Mouse (Mus musculus) G1E (cell line): ENCODE measurements at regions not wholly inside any gene's neighbourhood (a gene's known extent, or its start where the extent isn't known, plus 50 kb on each side); places are given as distances from the start of the nearest gene placed in this dataset.

ENCODE experiments used
- ATAC-seq: 2 replicates; pipeline ENCODE4 v1.8.0; 2016; ENCODE audit warnings: mild to moderate bottlenecking; ENCODE audit not compliant: insufficient number of reproducible peaks, poor library complexity, low FRiP score, severe bottlenecking; ENCODE audit errors: extremely low read depth
- DNase-seq: peaks from one replicate; pipeline ENCODE4 v3.0.0; 2012; ENCODE audit warnings: low spot score
- H3K27me3 ChIP-seq: 2 replicates; pipeline ENCODE4 v1.6.1; 2012; ENCODE audit warnings: mild to moderate bottlenecking, low read length, inconsistent platforms; ENCODE audit not compliant: insufficient read depth
- H3K36me3 ChIP-seq: replicated peaks from 2 replicates; pipeline ENCODE3; 2012; ENCODE audit warnings: mild to moderate bottlenecking, inconsistent platforms
- H3K4me1 ChIP-seq: 2 replicates; pipeline ENCODE4 v1.6.1; 2012; ENCODE audit warnings: low read depth, low read length, inconsistent platforms, mixed read lengths; ENCODE audit not compliant: insufficient read depth
- H3K4me3 ChIP-seq: 2 replicates; pipeline ENCODE4 v1.5.1; 2012; ENCODE audit warnings: low read depth, mild to moderate bottlenecking, inconsistent platforms, low read length, moderate library complexity, mixed read lengths
- H3K9me3 ChIP-seq: replicated peaks from 2 replicates; pipeline ENCODE4 v1.6.1; 2012; ENCODE audit warnings: inconsistent platforms
- CTCF ChIP-seq: IDR thresholded peaks from 2 replicates; pipeline ENCODE4 v1.5.1; 2012; ENCODE audit warnings: low read depth, low read length, inconsistent platforms, mixed read lengths
- GATA1 ChIP-seq: IDR thresholded peaks from 2 replicates; pipeline ENCODE4 v1.6.1; 2012; ENCODE audit warnings: borderline replicate concordance, low read length, inconsistent platforms, mixed read lengths
- GATA2 ChIP-seq: IDR thresholded peaks from 2 replicates; pipeline ENCODE4 v1.6.1; 2012; ENCODE audit warnings: low read depth, low read length, inconsistent platforms, borderline replicate concordance
- POLR2AphosphoS5 ChIP-seq: IDR thresholded peaks from 2 replicates; pipeline ENCODE4 v1.6.1; 2012; ENCODE audit warnings: low read depth, low read length, inconsistent platforms; ENCODE audit not compliant: insufficient replicate concordance
- TAL1 ChIP-seq: conservative IDR thresholded peaks from 2 replicates; pipeline ENCODE4 v1.6.1; 2012; ENCODE audit warnings: low read depth, low read length, inconsistent platforms, mixed read lengths

GRCm38 (mm10) chr9:13905086-13905669 is 77.7 kb downstream of the Fam76b start:
- no peak for TF ChIP-seq POLR2AphosphoS5
- TF ChIP-seq TAL1, result no peak
- TF ChIP-seq CTCF, result no peak
- no peak for TF ChIP-seq GATA2
- no peak for TF ChIP-seq GATA1
- no peaks in the 10 kb centered on the region; the same call in none of the 2 replicates for H3K27me3 ChIP-seq
- DNase-seq, result no peak
- no peaks in the 10 kb centered on the region for H3K4me1 ChIP-seq
- no peak for ATAC-seq
- no peaks in the 10 kb centered on the region for H3K9me3 ChIP-seq
- H3K36me3 ChIP-seq, result no peaks in the 10 kb centered on the region
- no peak overlapping the region for H3K4me3 ChIP-seq

GRCm38 (mm10) chr9:13906736-13907135 is 79.2 kb downstream of the Fam76b start:
- no peak for TF ChIP-seq GATA1
- TF ChIP-seq GATA2, result no peak
- no peak for TF ChIP-seq POLR2AphosphoS5
- no peak for TF ChIP-seq CTCF
- no peak for TF ChIP-seq TAL1
- H3K4me1 ChIP-seq, result no peaks in the 10 kb centered on the region
- H3K36me3 ChIP-seq, result no peaks in the 10 kb centered on the region
- H3K9me3 ChIP-seq, result no peaks in the 10 kb centered on the region
- H3K4me3 ChIP-seq, result no peak overlapping the region
- no peaks in the 10 kb centered on the region; the same call in none of the 2 replicates for H3K27me3 ChIP-seq
- DNase-seq (no peak), ATAC-seq (no peak)

DNA sequence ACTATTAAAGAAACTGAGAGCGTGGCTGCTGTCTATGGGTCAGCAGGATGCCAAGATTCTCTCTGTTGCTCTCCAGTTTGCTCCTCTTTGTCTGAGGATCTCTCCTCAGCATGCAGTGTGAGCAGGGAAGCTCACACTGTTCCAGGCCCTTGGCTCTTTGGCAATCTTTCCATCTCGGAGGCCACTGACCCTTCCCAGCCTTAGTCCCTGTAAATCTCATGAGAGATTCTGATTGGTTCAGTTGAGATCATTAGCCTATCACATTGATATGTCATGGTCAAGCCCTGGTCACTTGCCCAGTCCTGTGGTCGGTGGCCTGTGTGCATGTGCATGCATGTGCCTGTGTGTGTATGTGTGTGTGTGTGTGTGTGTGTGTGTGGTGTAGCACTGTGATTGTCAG is 82.1 kb downstream of the Fam76b start:
- Histone ChIP-seq H3K36me3 (no peaks in the 10 kb centered on the region), H3K4me1 (no peaks in the 10 kb centered on the region), H3K9me3 (no peaks in the 10 kb centered on the region), H3K4me3 (no peak overlapping the region), H3K27me3 (no peaks in the 10 kb centered on the region; the same call in none of the 2 replicates)
- no peak for ATAC-seq
- TF ChIP-seq POLR2AphosphoS5 (no peak), GATA2 (no peak), CTCF (no peak), GATA1 (no peak), TAL1 (no peak)
- no peak for DNase-seq

- no peak for TF ChIP-seq CTCF
- no peak for TF ChIP-seq GATA2
- no peak for TF ChIP-seq TAL1
- no peak for TF ChIP-seq GATA1
- no peak for TF ChIP-seq POLR2AphosphoS5
These were observed 82.6 kb downstream of the Fam76b start for GRCm38 (mm10) chr9:13910091-13910490.

DNA sequence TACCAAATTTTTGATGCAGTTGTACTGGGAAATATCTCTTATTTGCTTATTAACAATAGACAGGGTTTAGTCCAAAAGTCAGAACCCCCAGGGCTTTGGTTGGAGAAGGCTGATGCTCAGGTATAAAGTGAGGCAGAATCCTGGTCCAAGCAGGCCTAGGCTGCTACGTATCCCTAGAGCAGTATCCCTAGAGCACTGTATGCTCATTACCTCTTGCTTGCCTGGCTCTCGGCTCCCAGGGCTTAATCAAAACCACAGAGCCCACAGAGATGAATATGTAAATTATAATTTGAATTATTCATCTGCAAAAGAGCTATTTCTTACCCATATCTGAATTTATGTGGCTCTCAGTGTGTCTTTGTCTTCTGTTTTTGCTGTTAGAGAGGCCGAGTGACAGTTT is 85.9 kb downstream of the Fam76b start:
- Histone ChIP-seq H3K27me3 (peaks cover 3% of the 10 kb centered on the region; the same call in 1 of the 2 replicates), H3K9me3 (no peaks in the 10 kb centered on the region), H3K4me3 (no peak overlapping the region), H3K4me1 (no peaks in the 10 kb centered on the region), H3K36me3 (no peaks in the 10 kb centered on the region)
- DNase-seq (no peak), ATAC-seq (no peak)
- TF ChIP-seq POLR2AphosphoS5 (no peak), TAL1 (no peak), GATA2 (no peak), GATA1 (no peak), CTCF (no peak)

More at GRCm38 (mm10) chr9:13910091-13910490, 82.6 kb downstream of the Fam76b start:
- Histone ChIP-seq H3K27me3 (peaks cover 3% of the 10 kb centered on the region), H3K4me1 (no peaks in the 10 kb centered on the region), H3K36me3 (no peaks in the 10 kb centered on the region), H3K9me3 (no peaks in the 10 kb centered on the region), H3K4me3 (no peak overlapping the region)
- ATAC-seq, result no peak
- DNase-seq, result no peak

DNA sequence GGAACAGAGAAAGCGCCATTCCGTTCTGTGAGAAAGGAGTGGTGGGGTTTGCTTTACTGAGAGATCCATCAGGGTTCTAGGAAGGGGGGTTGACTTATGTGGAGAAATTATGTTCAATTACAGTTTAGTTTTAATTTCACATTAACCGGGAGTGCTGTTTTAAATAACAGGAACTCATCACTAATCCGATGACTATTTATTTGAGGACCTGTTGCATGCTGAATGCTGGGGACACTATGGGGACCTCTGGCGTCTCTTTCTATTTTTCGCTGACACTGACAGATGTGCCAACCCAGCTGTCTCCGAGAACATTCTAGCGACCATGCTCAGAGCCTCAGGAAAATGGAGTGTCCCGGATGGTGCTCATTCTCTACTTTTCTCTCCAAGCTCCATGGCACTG is 86.6 kb downstream of the Fam76b start:
- no peak for DNase-seq
- Histone ChIP-seq H3K4me3 (no peak overlapping the region), H3K4me1 (no peaks in the 10 kb centered on the region), H3K27me3 (peaks cover 3% of the 10 kb centered on the region; the same call in 1 of the 2 replicates), H3K9me3 (no peaks in the 10 kb centered on the region), H3K36me3 (no peaks in the 10 kb centered on the region)
- TF ChIP-seq TAL1, result no peak
- TF ChIP-seq POLR2AphosphoS5, result no peak
- no peak for TF ChIP-seq GATA2
- no peak for TF ChIP-seq GATA1
- no peak for TF ChIP-seq CTCF
- ATAC-seq, result no peak
